Mouse (Mus musculus) kidney, adult 2 months (tissue): ENCODE measurements at regions not wholly inside any gene's neighbourhood (a gene's known extent, or its start where the extent isn't known, plus 50 kb on each side); places are given as distances from the start of the nearest gene placed in this dataset.

ENCODE experiments used
- CTCF ChIP-seq: fragments of 200-500 bp; conservative IDR thresholded peaks from 2 replicates; pipeline ENCODE4 v1.5.1; 2011; ENCODE audit warnings: low read depth, mild to moderate bottlenecking, control low read depth, low read length, moderate library complexity, mixed read lengths; ENCODE audit not compliant: insufficient read depth, insufficient read length
- POLR2A ChIP-seq: fragments of 200-500 bp; IDR thresholded peaks from one replicate; pipeline ENCODE4 v1.6.1; 2011; ENCODE audit warnings: low read depth, low read length, control low read depth

DNA sequence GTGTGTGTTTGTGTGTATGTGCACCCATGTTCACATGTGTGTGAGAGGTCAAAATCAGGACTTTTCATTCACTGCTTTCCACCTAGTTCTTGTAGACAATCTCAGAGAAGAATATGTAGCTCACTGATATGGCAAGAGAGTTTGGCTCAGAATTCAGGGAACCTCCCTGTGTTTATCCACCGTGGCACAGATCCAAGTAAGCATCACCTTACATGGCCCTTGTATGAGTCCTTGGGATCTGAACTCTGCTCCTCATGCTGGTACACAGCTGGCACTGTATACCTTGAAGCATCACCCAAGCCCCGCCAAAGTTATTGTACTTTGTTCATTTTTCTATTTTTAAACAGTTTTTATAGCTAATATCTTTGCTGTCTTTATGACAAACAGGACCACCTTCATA, 385.7 kb downstream of the Tecrl start:
- TF ChIP-seq POLR2A (no peak), CTCF (no peak)
